Comparison of ENCODE assay signal across 16 mouse cellular contexts in genomic region chr10:59875396-59875795, GRCm38 (mm10). TPM values are rescaled to one million over a fixed set of nuclear protein-coding genes. Genes with fewer than 3 reads are reported as not detected.
DNase-seq lines count a peak whose midpoint lies in the region; ATAC-seq and TF ChIP-seq lines count a peak whose summit lies in the region.
"Had no signal": no experiment of that assay in that cellular context is flagged by ENCODE, and none has a peak within 500 bp of the region (broad histone marks: within the 10 kb centered on the region; RNA-seq: fewer than 3 reads in every experiment).

No protein-coding gene starts in this region.

- peak; percentile 70 for ATAC-seq in liver, embryonic 14.5 days (ENCODE audit: insufficient read depth)
- ATAC-seq in stomach, postnatal 0 days (ENCODE audit: low FRiP score, low TSS enrichment), result peak; percentile 10; the same call in 1 of the 2 replicates
- ATAC-seq: forebrain, embryonic 13.5 days; intestine, postnatal 0 days; midbrain, embryonic 13.5 days had no signal

- peak; percentile 46 for DNase-seq in spleen, adult 12 weeks (ENCODE audit: low spot score)
- no peak for DNase-seq in spleen, postnatal 14 days (ENCODE audit: low spot score in 2 of 2)
- DNase-seq in embryonic facial prominence, embryonic 10.5 days (ENCODE audit: low spot score), result no peak
- peak; percentile 86 to 89 (median 88) for DNase-seq in liver, embryonic 14.5 days (ENCODE audit: low read depth in 3 of 3, low spot score in 3 of 3)
- no peak for DNase-seq in stomach, postnatal 0 days (ENCODE audit: low spot score)
- DNase-seq in cerebellum, adult 11-12 months, result no peak
- no peak for DNase-seq in layer of hippocampus, adult 18-20 months (ENCODE audit: low spot score in 2 of 2)
- DNase-seq: cerebellum, adult 9-11 months; kidney, postnatal 4 days; right cerebral cortex, postnatal 4 days; thymus, adult 18-20 months had no signal

- peak; percentile 88 for TF ChIP-seq EP300 in liver, embryonic 14.5 days (IDR thresholded peaks at IDR 0.05; ENCODE audit: low read depth)
- TF ChIP-seq EP300 in stomach, postnatal 0 days (optimal IDR thresholded peaks at IDR 0.05), result no peak

- H3K27me3 ChIP-seq in embryonic facial prominence, embryonic 10.5 days (replicated peaks; ENCODE audit: low read depth, poor library complexity, severe bottlenecking), result no peaks in the 10 kb centered on the region
- no peaks in the 10 kb centered on the region for H3K27me3 ChIP-seq in liver, embryonic 14.5 days (ENCODE audit: control insufficient read depth, insufficient read depth, low read length)
- H3K27me3 ChIP-seq in stomach, postnatal 0 days (ENCODE audit: control insufficient read depth, insufficient read depth, low read length), result no peaks in the 10 kb centered on the region
- H3K27me3 ChIP-seq: forebrain, embryonic 13.5 days; heart, embryonic 15.5 days; midbrain, embryonic 13.5 days had no signal

- H3K9me3 ChIP-seq in embryonic facial prominence, embryonic 10.5 days, result no peaks in the 10 kb centered on the region
- no peaks in the 10 kb centered on the region for H3K9me3 ChIP-seq in liver, embryonic 14.5 days (ENCODE audit: control insufficient read depth, low read length)
- no peaks in the 10 kb centered on the region for H3K9me3 ChIP-seq in stomach, postnatal 0 days (ENCODE audit: control insufficient read depth, low read length)
- H3K9me3 ChIP-seq: heart, embryonic 15.5 days; midbrain, embryonic 13.5 days had no signal

- WGBS in embryonic facial prominence, embryonic 10.5 days, result 35% methylated on average over 1 of the region's 1 CpGs
- WGBS in liver, embryonic 14.5 days (ENCODE audit: insufficient replicate concordance), result 17% methylated on average over 1 of the region's 1 CpGs
- WGBS in stomach, postnatal 0 days, result 7% methylated on average over 1 of the region's 1 CpGs

- no peaks in the 10 kb centered on the region for H3K36me3 ChIP-seq in embryonic facial prominence, embryonic 10.5 days (replicated peaks)
- no peaks in the 10 kb centered on the region for H3K36me3 ChIP-seq in liver, embryonic 14.5 days (replicated peaks; ENCODE audit: control insufficient read depth, insufficient read depth, low read depth)
- H3K36me3 ChIP-seq in stomach, postnatal 0 days (ENCODE audit: control insufficient read depth, insufficient read depth, low read length), result no peaks in the 10 kb centered on the region
- H3K36me3 ChIP-seq: heart, embryonic 15.5 days; midbrain, embryonic 13.5 days had no signal

- no peak for TF ChIP-seq CTCF in liver, embryonic 14.5 days (IDR thresholded peaks at IDR 0.05; ENCODE audit: low read depth)
- no peak for TF ChIP-seq CTCF in stomach, postnatal 0 days (IDR thresholded peaks at IDR 0.05; ENCODE audit: low read depth)

- peak overlapping the region; percentile 94 for H3K4me2 ChIP-seq in liver, embryonic 14.5 days (ENCODE audit: low read depth)
- no peak overlapping the region for H3K4me2 ChIP-seq in stomach, postnatal 0 days (replicated peaks; ENCODE audit: low read depth)
- H3K4me2 ChIP-seq: forebrain, embryonic 13.5 days; heart, embryonic 15.5 days; hindbrain, embryonic 14.5 days; midbrain, embryonic 13.5 days had no signal

- H3K4me3 ChIP-seq in embryonic facial prominence, embryonic 10.5 days, result no peak overlapping the region
- peak overlapping the region; percentile 47 to 63 for H3K4me3 ChIP-seq in liver, embryonic 14.5 days (ENCODE audit: insufficient read depth in 1 of 2, low read depth in 2 of 2, low read length in 2 of 2)
- no peak overlapping the region for H3K4me3 ChIP-seq in stomach, postnatal 0 days (ENCODE audit: low read depth, low read length)
- H3K4me3 ChIP-seq: forebrain, embryonic 13.5 days; heart, embryonic 15.5 days; midbrain, embryonic 13.5 days had no signal

- H3K4me1 ChIP-seq in embryonic facial prominence, embryonic 10.5 days, result peaks cover 9% of the 10 kb centered on the region
- peaks cover 57% of the 10 kb centered on the region in 2 experiments for H3K4me1 ChIP-seq in liver, embryonic 14.5 days (replicated peaks; ENCODE audit: control insufficient read depth in 2 of 2, insufficient read depth in 2 of 2, low read length in 1 of 2)
- H3K4me1 ChIP-seq in stomach, postnatal 0 days (replicated peaks; ENCODE audit: control insufficient read depth, insufficient read depth), result no peaks in the 10 kb centered on the region

- H3K9ac ChIP-seq in liver, embryonic 14.5 days (replicated peaks), result peak overlapping the region; percentile 93
- H3K9ac ChIP-seq in stomach, postnatal 0 days (ENCODE audit: low read length), result no peak overlapping the region
- H3K9ac ChIP-seq: forebrain, embryonic 13.5 days; heart, embryonic 15.5 days; hindbrain, embryonic 14.5 days; midbrain, embryonic 13.5 days had no signal

- H3K27ac ChIP-seq in embryonic facial prominence, embryonic 10.5 days (replicated peaks), result peak overlapping the region; percentile 1; the same call in 1 of the 2 replicates
- H3K27ac ChIP-seq in liver, embryonic 14.5 days, result peak overlapping the region; percentile 99
- peak overlapping the region; percentile 56 for H3K27ac ChIP-seq in stomach, postnatal 0 days (replicated peaks)
- H3K27ac ChIP-seq: forebrain, embryonic 13.5 days; heart, embryonic 15.5 days; hindbrain, embryonic 14.5 days; midbrain, embryonic 13.5 days had no signal

RNA-seq across cellular contexts. Expression of gene Dnajb12, which starts 4.0 kb away (rescaled TPM):
- polyA plus RNA-seq in embryonic facial prominence, embryonic 10.5 days (2016; fragmentation: Nextera tagmentation; extraction: Ambion mirVana), result 27.0 TPM in 2 replicates
- polyA plus RNA-seq in liver, embryonic 14.5 days (2012; rRNA removed), result 9.5 and 12.4 TPM in 2 replicates
- 12.0 and 15.6 TPM in 2 replicates for polyA plus RNA-seq in liver, embryonic 14.5 days (2014; fragmentation: Nextera tagmentation; extraction: Ambion mirVana)
- polyA plus RNA-seq in stomach, postnatal 0 days (2015; fragmentation: Nextera tagmentation; extraction: Ambion mirVana), result 17.4 and 19.0 TPM in 2 replicates
- 10 to 100 TPM; 52.7 to 53.2 TPM for total RNA-seq in layer of hippocampus, adult 18-20 months (2021)

Comparison
In these comparisons a context has a peak if more than half of its experiments do, and no peak if none do; other contexts are left out.
1. DNase-seq: peak in spleen, adult 12 weeks (single experiment) and liver, embryonic 14.5 days (3 of 3); none in spleen, postnatal 14 days (0 of 2), embryonic facial prominence, embryonic 10.5 days (single experiment), stomach, postnatal 0 days (single experiment), cerebellum, adult 11-12 months (single experiment) and layer of hippocampus, adult 18-20 months (0 of 2).
2. H3K27ac ChIP-seq: peak in every context shown above with its lines; median percentile 99 in liver, embryonic 14.5 days; 56 in stomach, postnatal 0 days; 1 in embryonic facial prominence, embryonic 10.5 days.
3. H3K4me3 ChIP-seq: peak in liver, embryonic 14.5 days (2 of 2); none in embryonic facial prominence, embryonic 10.5 days (single experiment) and stomach, postnatal 0 days (single experiment).